Mouse (Mus musculus): ENCODE results near the gene Slc12a7.
"Not testable (repeated sequence)": the region's sequence is repeated elsewhere in the genome, so short reads cannot be mapped to it uniquely, and the experiment has no call there.

Gene Slc12a7

GRCm38 (mm10) chr13:73720241-73720640 lies 12.7 kb upstream of the Slc12a7 start:
- no peak for DNase-seq

GRCm38 (mm10) chr13:73723081-73723668 lies 9.7 kb upstream of the Slc12a7 start:
- DNase-seq: no peak

- DNase-seq: no peak
These were observed 7.6 kb upstream of the Slc12a7 start for GRCm38 (mm10) chr13:73725315-73725714.

GRCm38 (mm10) chr13:73727621-73728025 lies 5.3 kb upstream of the Slc12a7 start:
- no peak for DNase-seq

- DNase-seq: no peak
These were observed 4.3 kb upstream of the Slc12a7 start for GRCm38 (mm10) chr13:73728633-73729032.

- no peak for DNase-seq
These were observed 2.0 kb upstream of the Slc12a7 start for GRCm38 (mm10) chr13:73730913-73731312.

GRCm38 (mm10) chr13:73732235-73732634 lies 659 bp upstream of the Slc12a7 start:
- DNase-seq: no peak

- no peak for DNase-seq
These were observed 1.5 kb downstream of the Slc12a7 start for GRCm38 (mm10) chr13:73734379-73734778.

- no peak for DNase-seq
These were observed 2.4 kb downstream of the Slc12a7 start for GRCm38 (mm10) chr13:73735270-73735669.

- no peak for DNase-seq
These were observed 3.0 kb downstream of the Slc12a7 start for GRCm38 (mm10) chr13:73735928-73736327.

- no peak for DNase-seq
These were observed 4.0 kb downstream of the Slc12a7 start for GRCm38 (mm10) chr13:73736943-73737342.

- not testable (repeated sequence) for DNase-seq
These were observed 7.6 kb downstream of the Slc12a7 start for GRCm38 (mm10) chr13:73740399-73740944.

- DNase-seq: no peak
These were observed 10.1 kb downstream of the Slc12a7 start for GRCm38 (mm10) chr13:73742944-73743343.

- DNase-seq: no peak
These were observed 10.8 kb downstream of the Slc12a7 start for GRCm38 (mm10) chr13:73743662-73744061.

GRCm38 (mm10) chr13:73748663-73749440 lies 16.0 kb downstream of the Slc12a7 start:
- DNase-seq: no peak

GRCm38 (mm10) chr13:73750435-73750834 lies 17.5 kb downstream of the Slc12a7 start:
- DNase-seq: no peak

- no peak for DNase-seq
These were observed 18.4 kb downstream of the Slc12a7 start for GRCm38 (mm10) chr13:73751284-73751683.

GRCm38 (mm10) chr13:73755809-73756208 lies 22.9 kb downstream of the Slc12a7 start:
- no peak for DNase-seq

- DNase-seq: no peak
These were observed 24.0 kb downstream of the Slc12a7 start for GRCm38 (mm10) chr13:73756916-73757315.

GRCm38 (mm10) chr13:73757362-73757761 lies 24.5 kb downstream of the Slc12a7 start:
- DNase-seq: no peak

GRCm38 (mm10) chr13:73759596-73759995 lies 26.7 kb downstream of the Slc12a7 start:
- DNase-seq: no peak

- DNase-seq: no peak
These were observed 27.2 kb downstream of the Slc12a7 start for GRCm38 (mm10) chr13:73760126-73760525.

GRCm38 (mm10) chr13:73762938-73763337 lies 30.0 kb downstream of the Slc12a7 start:
- no peak for DNase-seq
